Mouse (Mus musculus): Measurements from ENCODE around the gene Gm3676.
A peak's percentile ranks its signal among the peaks of the same experiment; 100 is the strongest.
"Not testable (repeated sequence)": the region's sequence is repeated elsewhere in the genome, so short reads cannot be mapped to it uniquely, and the experiment has no call there.

Gene Gm3676

DNA sequence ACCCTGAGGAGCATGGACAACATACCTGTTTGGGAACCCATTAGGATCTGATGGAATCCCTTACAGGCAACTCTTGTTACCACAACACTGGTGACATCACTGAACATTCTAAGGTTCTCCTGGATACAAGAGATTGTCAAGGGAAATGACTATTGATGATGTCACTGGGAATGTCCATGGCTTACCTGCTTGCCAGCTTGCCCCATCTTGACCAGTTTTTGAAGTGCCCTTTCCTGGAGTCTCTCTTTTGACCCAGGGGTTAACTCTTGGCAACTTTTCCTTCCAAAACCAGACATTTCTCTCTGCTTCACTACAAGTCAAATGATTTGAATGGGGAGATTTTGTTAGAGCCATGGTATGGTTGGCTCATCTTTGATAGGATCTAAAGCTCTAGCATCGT, at the start of gene Gm3676:
Gene Gm3676, minus strand, starts transcription at position 101 of the 400 bp plus-strand sequence.
- DNase-seq (ENCODE audit: low spot score in 2 of 2) = not testable (repeated sequence)

DNA sequence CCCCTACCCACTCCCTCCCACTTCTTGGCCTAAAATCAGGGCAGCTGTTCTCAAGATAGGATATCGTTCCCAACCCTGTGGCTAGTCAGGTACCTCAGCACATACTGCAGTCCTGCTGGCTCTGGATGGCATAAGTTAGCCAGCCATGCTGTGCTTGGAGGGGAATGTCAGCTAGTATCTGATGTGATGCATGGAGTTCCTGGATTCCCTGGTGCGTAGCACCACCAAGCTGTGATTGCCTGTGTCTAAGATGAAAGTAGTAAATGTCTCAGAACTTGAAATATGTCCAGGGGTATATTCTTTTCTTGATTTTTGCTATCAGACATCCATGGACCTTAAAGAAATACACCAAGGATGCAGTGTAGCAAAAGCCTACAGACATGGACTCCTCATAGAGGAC, 1.9 kb upstream of the Gm3676 start:
- DNase-seq (ENCODE audit: low spot score in 2 of 2) = peak in 1 of 2 experiments; percentile 20

DNA sequence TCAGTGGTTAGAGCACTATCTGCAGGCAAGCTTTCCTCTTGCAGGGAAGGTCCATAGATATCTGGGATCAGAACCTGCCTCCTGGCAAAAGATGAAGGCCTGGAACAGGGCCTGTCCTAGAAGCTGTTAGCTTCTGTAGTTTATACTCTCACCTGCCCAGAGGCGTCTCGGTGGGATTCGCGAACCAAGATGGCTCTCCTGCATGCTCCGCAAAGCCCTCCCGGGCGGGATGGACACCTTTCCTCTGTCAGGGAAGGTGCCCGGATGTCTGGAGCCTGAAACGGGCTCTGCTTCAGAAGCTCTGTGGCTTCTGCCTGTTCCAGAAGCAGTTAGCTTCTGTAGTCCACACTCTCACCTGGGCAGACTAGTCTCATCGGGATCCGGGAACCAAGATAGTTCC, 16.1 kb downstream of the Gm3676 start:
- DNase-seq (ENCODE audit: low spot score in 2 of 2) = peak in 1 of 2 experiments; percentile 26

DNA sequence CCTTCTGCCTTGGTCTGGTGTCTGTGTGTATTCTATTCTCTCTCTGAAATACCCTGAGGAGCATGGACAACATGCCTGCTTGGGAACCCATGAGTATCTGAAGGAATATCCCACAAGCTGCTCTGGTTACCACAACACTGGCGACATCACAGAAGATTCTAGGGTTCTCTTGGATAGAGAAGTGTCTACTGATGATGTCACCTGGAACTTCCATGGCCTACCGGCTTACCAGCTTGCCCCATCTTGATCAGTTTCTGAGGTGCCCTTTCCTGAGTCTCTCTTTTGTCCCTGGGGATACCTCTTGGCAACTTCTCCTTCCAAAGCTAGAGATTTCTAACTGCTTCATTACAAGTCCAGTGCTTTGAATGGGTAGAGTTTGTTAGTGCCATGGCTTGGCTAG, 21.8 kb downstream of the Gm3676 start, which contains the start of gene Gm3072:
Gene Gm3072, minus strand, starts transcription at position 101 of the 400 bp plus-strand sequence.
- not testable (repeated sequence) for DNase-seq (ENCODE audit: low spot score in 2 of 2)

DNA sequence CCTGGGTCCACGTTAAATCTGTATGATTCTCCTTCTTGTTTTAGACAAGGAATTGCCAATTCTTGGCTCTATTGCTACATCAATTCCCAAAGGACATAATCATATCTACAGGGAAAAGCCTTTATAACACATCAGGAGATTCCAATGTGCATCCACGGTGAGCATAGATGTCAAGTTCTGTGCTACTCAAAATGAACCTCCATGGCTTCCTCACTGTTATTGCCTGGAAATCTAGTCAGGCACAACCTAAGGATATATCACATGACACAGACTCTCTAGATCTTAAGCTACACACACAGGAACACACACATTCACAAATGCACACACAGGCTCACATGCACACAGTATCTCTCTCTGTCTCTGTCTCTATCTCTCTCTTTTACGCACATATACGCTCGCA, 23.8 kb downstream of the Gm3676 start:
- not testable (repeated sequence) for DNase-seq (ENCODE audit: low spot score in 2 of 2)

DNA sequence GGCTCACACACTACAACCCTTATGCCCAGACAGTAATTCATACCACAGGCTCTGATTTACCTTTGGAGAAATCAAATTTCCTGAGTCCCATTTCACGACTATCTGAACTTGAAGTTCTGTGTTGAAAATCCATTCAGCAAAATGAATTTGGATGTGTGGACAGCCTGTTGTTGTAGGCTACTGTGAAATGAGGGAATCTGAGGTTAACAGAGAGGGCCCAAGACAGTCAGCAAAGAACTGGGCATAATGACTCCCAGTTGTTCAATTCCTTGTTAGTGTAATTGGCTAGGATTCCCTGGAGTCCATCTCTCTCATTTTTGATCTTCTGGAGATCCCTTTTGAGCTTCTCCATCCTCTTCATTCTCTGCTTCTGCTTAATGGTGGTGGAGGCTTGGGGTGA, 35.6 kb downstream of the Gm3676 start:
- DNase-seq (ENCODE audit: low spot score in 2 of 2) = peak in 1 of 2 experiments; percentile 1

DNA sequence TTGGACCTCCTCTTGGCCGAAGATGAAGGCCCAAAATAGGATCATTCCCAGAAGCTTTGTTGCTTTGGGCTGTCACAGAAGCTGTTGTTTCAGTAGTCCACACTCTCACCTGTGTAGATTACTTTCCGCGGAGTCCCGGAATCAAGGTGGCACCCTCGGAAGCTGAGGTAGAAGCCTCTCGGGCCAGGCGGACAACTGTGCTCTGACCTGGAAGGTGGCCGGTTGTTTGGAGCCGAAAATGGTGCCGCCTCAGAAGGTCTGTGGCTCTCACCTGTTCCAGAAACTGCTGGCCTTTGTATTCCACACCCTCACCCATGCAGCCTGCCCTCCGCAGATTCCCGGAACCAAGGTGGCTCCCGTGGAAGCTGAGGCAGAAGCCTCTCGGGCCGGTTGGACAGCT, 45.4 kb downstream of the Gm3676 start:
- DNase-seq (ENCODE audit: low spot score in 2 of 2) = not testable (repeated sequence)
